Mouse (Mus musculus): ENCODE measurements at regions not wholly inside any gene's neighbourhood (a gene's known extent, or its start where the extent isn't known, plus 50 kb on each side); places are given as distances from the start of the nearest gene placed in this dataset.

GRCm38 (mm10) chr15:38569011-38569640 is 1143.8 kb downstream of the 4930447A16Rik start:
- no peak for DNase-seq (ENCODE audit: extremely low spot score in 1 of 2, low spot score in 1 of 2)

- DNase-seq (ENCODE audit: extremely low spot score in 1 of 2, low spot score in 1 of 2) = no peak
Measured at GRCm38 (mm10) chr15:38570144-38570543, 1144.8 kb downstream of the 4930447A16Rik start.

GRCm38 (mm10) chr15:38570735-38571134 is 1145.4 kb downstream of the 4930447A16Rik start:
- DNase-seq (ENCODE audit: extremely low spot score in 1 of 2, low spot score in 1 of 2) = no peak

- no peak for DNase-seq (ENCODE audit: extremely low spot score in 1 of 2, low spot score in 1 of 2)
Measured at GRCm38 (mm10) chr15:38572652-38573051, 1147.3 kb downstream of the 4930447A16Rik start.

GRCm38 (mm10) chr15:38574447-38574846 is 1149.1 kb downstream of the 4930447A16Rik start:
- no peak for DNase-seq (ENCODE audit: extremely low spot score in 1 of 2, low spot score in 1 of 2)

- DNase-seq (ENCODE audit: extremely low spot score in 1 of 2, low spot score in 1 of 2) = no peak
Measured at GRCm38 (mm10) chr15:38575254-38575653, 1149.9 kb downstream of the 4930447A16Rik start.

- no peak for DNase-seq (ENCODE audit: extremely low spot score in 1 of 2, low spot score in 1 of 2)
Measured at GRCm38 (mm10) chr15:38577691-38578090, 1152.3 kb downstream of the 4930447A16Rik start.

- no peak for DNase-seq (ENCODE audit: extremely low spot score in 1 of 2, low spot score in 1 of 2)
Measured at GRCm38 (mm10) chr15:38579481-38579880, 1154.1 kb downstream of the 4930447A16Rik start.

GRCm38 (mm10) chr15:38583500-38583899 is 1158.1 kb downstream of the 4930447A16Rik start:
- no peak for DNase-seq (ENCODE audit: extremely low spot score in 1 of 2, low spot score in 1 of 2)

- no peak for DNase-seq (ENCODE audit: extremely low spot score in 1 of 2, low spot score in 1 of 2)
Measured at GRCm38 (mm10) chr15:38584425-38584824, 1159.1 kb downstream of the 4930447A16Rik start.

GRCm38 (mm10) chr15:38585610-38586009 is 1160.3 kb downstream of the 4930447A16Rik start:
- DNase-seq (ENCODE audit: extremely low spot score in 1 of 2, low spot score in 1 of 2) = peak; percentile 19 to 44

GRCm38 (mm10) chr15:38586594-38586993 is 1161.2 kb downstream of the 4930447A16Rik start:
- DNase-seq (ENCODE audit: extremely low spot score in 1 of 2, low spot score in 1 of 2) = no peak

- no peak for DNase-seq (ENCODE audit: extremely low spot score in 1 of 2, low spot score in 1 of 2)
Measured at GRCm38 (mm10) chr15:38588268-38588667, 1162.9 kb downstream of the 4930447A16Rik start.

GRCm38 (mm10) chr15:38589010-38589409 is 1163.7 kb downstream of the 4930447A16Rik start:
- DNase-seq (ENCODE audit: extremely low spot score in 1 of 2, low spot score in 1 of 2) = no peak

GRCm38 (mm10) chr15:38589675-38590074 is 1164.3 kb downstream of the 4930447A16Rik start:
- no peak for DNase-seq (ENCODE audit: extremely low spot score in 1 of 2, low spot score in 1 of 2)

GRCm38 (mm10) chr15:38594095-38594494 is 1168.7 kb downstream of the 4930447A16Rik start:
- no peak for DNase-seq (ENCODE audit: extremely low spot score in 1 of 2, low spot score in 1 of 2)

GRCm38 (mm10) chr15:38594747-38595146 is 1169.4 kb downstream of the 4930447A16Rik start:
- DNase-seq (ENCODE audit: extremely low spot score in 1 of 2, low spot score in 1 of 2) = no peak

GRCm38 (mm10) chr15:38595820-38596219 is 1170.5 kb downstream of the 4930447A16Rik start:
- no peak for DNase-seq (ENCODE audit: extremely low spot score in 1 of 2, low spot score in 1 of 2)

- DNase-seq (ENCODE audit: extremely low spot score in 1 of 2, low spot score in 1 of 2) = no peak
Measured at GRCm38 (mm10) chr15:38597458-38597857, 1172.1 kb downstream of the 4930447A16Rik start.

- no peak for DNase-seq (ENCODE audit: extremely low spot score in 1 of 2, low spot score in 1 of 2)
Measured at GRCm38 (mm10) chr15:38601436-38601835, 1176.1 kb downstream of the 4930447A16Rik start.

- peak; percentile 59 to 77 for DNase-seq (ENCODE audit: extremely low spot score in 1 of 2, low spot score in 1 of 2)
Measured at GRCm38 (mm10) chr15:38602187-38602870, 1177.0 kb downstream of the 4930447A16Rik start.

- no peak for DNase-seq (ENCODE audit: extremely low spot score in 1 of 2, low spot score in 1 of 2)
Measured at GRCm38 (mm10) chr15:38603918-38604317, 1178.6 kb downstream of the 4930447A16Rik start.

Data from frontal cortex, adult 2 months (tissue).